Mouse (Mus musculus) embryonic facial prominence, embryonic 12.5 days (tissue): Measurements from ENCODE around the gene Papolb. TPM values are rescaled to one million over a fixed set of nuclear protein-coding genes. Genes with fewer than 3 reads are reported as not detected.

Experiments used
- ATAC-seq: fragments of 200-750 bp; cut with Nextera tagmentation; 2 replicates; pipeline ENCODE4 v1.8.0; 2017; ENCODE audit not compliant: insufficient number of reproducible peaks, insufficient read depth, low FRiP score, low TSS enrichment
- H3K27ac ChIP-seq: fragments of 300-500 bp; sonication (generic); 2 replicates; pipeline ENCODE4 v1.5.1; 2016; ENCODE audit warnings: mild to moderate bottlenecking
- H3K27me3 ChIP-seq: fragments of 300-500 bp; sonication (generic); 2 replicates; pipeline ENCODE4 v1.6.1; 2016; ENCODE audit warnings: mild to moderate bottlenecking, moderate library complexity
- H3K36me3 ChIP-seq: fragments of 300-500 bp; sonication (generic); 2 replicates; pipeline ENCODE4 v1.6.1; 2016; ENCODE audit warnings: mild to moderate bottlenecking
- H3K4me1 ChIP-seq: fragments of 300-500 bp; sonication (generic); 2 replicates; pipeline ENCODE4 v1.6.1; 2016
- H3K4me2 ChIP-seq: fragments of 300-500 bp; sonication (generic); replicated peaks from 2 replicates; pipeline ENCODE4 v1.6.1; 2016; ENCODE audit warnings: mild to moderate bottlenecking, moderate library complexity
- H3K4me3 ChIP-seq: fragments of 300-500 bp; sonication (generic); 2 replicates; pipeline ENCODE4 v1.5.1; 2016; ENCODE audit warnings: mild to moderate bottlenecking
- H3K9ac ChIP-seq: fragments of 300-500 bp; sonication (generic); 2 replicates; pipeline ENCODE4 v1.6.1; 2016; ENCODE audit warnings: mild to moderate bottlenecking, moderate library complexity
- H3K9me3 ChIP-seq: fragments of 300-500 bp; sonication (generic); 2 replicates; pipeline ENCODE4 v1.6.1; 2016; ENCODE audit warnings: mild to moderate bottlenecking, moderate library complexity
- WGBS: fragments of 180-500 bp; shearing (Covaris S2); methylation state at CpG from one replicate; pipeline ENCODE4 v1.1.7; 2016; 5-methylcytosine and 5-hydroxymethylcytosine counted together
- polyA plus RNA-seq: library from polyadenylated mRNA; unstranded; fragments of >200 nt; fragmentation: Nextera tagmentation; extraction: Ambion mirVana; gene quantifications from 2 replicates; pipeline ENCODE4 v1.2.1, GENCODE M21; 2016

Papolb gene
- polyA plus RNA-seq, 1 experiment from 2014 or later: 0.36 TPM

DNA sequence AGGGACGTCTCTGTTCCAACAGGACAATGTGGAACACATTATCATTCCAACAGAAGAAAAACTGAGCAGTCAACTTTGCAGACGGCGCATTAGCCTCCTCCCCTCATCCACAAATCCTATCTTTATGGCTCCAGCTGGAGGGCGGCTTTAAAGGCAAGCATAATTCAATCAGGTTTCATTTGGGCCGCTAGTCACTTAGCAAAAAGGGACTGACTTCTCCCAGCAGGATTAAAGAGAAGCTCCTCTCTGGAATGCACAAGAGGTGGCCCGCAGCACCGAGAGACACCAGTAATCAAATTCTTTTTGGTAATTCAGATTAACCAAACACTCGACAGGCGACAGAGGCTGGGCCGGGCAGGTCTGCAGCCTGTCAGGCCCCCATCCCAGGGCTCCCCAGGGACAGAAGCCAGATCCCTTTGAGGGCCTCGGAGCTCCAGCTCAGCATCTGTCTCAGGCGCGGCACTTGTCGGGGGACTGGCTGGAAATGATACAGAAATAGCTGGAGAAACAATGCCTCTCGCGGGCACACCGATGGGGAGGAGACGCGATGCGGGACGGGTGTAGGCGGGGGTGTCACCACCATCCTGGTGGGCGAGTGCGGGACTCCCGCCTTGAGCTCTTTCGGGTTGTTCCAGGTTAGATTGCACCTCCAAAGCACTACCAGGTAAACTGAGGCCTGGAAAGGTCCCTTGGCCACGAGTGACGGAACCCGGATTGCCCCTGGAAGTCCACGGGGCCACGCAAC lies 20.3 kb upstream of the Papolb start:
- WGBS: 1% methylated on average over 31 of the region's 31 CpGs
- ATAC-seq: peak; percentile 39; the same call in 1 of the 2 replicates
- Histone ChIP-seq H3K27me3 (no peaks in the 10 kb centered on the region), H3K9me3 (no peaks in the 10 kb centered on the region), H3K4me2 (peak overlapping the region; percentile 98), H3K4me3 (peak overlapping the region; percentile 62), H3K36me3 (no peaks in the 10 kb centered on the region), H3K4me1 (peaks cover 9% of the 10 kb centered on the region), H3K9ac (peak overlapping the region; percentile 62), H3K27ac (peak overlapping the region; percentile 67)

GRCm38 (mm10) chr5:142549441-142549840 lies 19.6 kb upstream of the Papolb start:
- ATAC-seq: no peak
- 24% methylated on average over 9 of the region's 9 CpGs for WGBS
- Histone ChIP-seq H3K27ac (peak overlapping the region; percentile 58), H3K36me3 (no peaks in the 10 kb centered on the region), H3K4me2 (peak overlapping the region; percentile 98; the same call in 1 of the 2 replicates), H3K27me3 (no peaks in the 10 kb centered on the region), H3K9ac (no peak overlapping the region), H3K9me3 (no peaks in the 10 kb centered on the region), H3K4me3 (no peak overlapping the region), H3K4me1 (peaks cover 9% of the 10 kb centered on the region)

- H3K27me3 ChIP-seq: no peaks in the 10 kb centered on the region
- H3K27ac ChIP-seq: no peak overlapping the region
- H3K4me2 ChIP-seq: no peak overlapping the region
- no peak overlapping the region for H3K4me3 ChIP-seq
- peaks cover 9% of the 10 kb centered on the region for H3K4me1 ChIP-seq
- no peaks in the 10 kb centered on the region for H3K36me3 ChIP-seq
- no peak overlapping the region for H3K9ac ChIP-seq
- no peaks in the 10 kb centered on the region for H3K9me3 ChIP-seq
- ATAC-seq: no peak
- 84% methylated on average over 3 of the region's 3 CpGs for WGBS
Observed at GRCm38 (mm10) chr5:142547066-142547465, 17.2 kb upstream of the Papolb start.

DNA sequence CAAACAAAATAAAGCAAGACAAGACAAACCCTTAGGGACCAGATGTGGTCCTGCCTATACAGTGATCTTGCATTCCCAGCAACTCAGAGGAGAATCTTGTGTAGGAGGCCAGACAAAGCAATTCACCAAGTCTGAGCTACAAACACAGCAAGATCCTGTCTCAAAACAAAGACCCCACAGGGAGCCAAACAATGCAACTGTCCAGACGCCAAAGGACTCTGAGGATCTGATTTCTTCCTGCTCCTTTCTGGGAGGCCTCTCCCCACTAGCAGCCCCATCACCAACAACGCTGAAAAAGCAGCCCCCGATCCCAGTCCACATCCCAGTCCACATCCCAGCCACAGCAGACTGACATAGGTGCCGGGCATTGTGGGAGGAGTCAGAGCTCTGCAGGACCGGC lies 16.5 kb upstream of the Papolb start:
- peaks cover 9% of the 10 kb centered on the region for H3K4me1 ChIP-seq
- no peaks in the 10 kb centered on the region for H3K36me3 ChIP-seq
- no peaks in the 10 kb centered on the region for H3K27me3 ChIP-seq
- WGBS: 28% methylated on average over 5 of the region's 5 CpGs
- no peak for ATAC-seq
- no peak overlapping the region for H3K4me2 ChIP-seq
- no peak overlapping the region for H3K4me3 ChIP-seq
- H3K27ac ChIP-seq: no peak overlapping the region
- H3K9me3 ChIP-seq: no peaks in the 10 kb centered on the region
- H3K9ac ChIP-seq: no peak overlapping the region

GRCm38 (mm10) chr5:142545014-142545795 lies 15.3 kb upstream of the Papolb start:
- Histone ChIP-seq H3K9ac (no peak overlapping the region), H3K27ac (no peak overlapping the region), H3K27me3 (no peaks in the 10 kb centered on the region), H3K4me3 (no peak overlapping the region), H3K4me2 (no peak overlapping the region), H3K4me1 (peaks cover 7% of the 10 kb centered on the region), H3K36me3 (no peaks in the 10 kb centered on the region), H3K9me3 (no peaks in the 10 kb centered on the region)
- no peak for ATAC-seq
- 59% methylated on average over 5 of the region's 5 CpGs for WGBS

DNA sequence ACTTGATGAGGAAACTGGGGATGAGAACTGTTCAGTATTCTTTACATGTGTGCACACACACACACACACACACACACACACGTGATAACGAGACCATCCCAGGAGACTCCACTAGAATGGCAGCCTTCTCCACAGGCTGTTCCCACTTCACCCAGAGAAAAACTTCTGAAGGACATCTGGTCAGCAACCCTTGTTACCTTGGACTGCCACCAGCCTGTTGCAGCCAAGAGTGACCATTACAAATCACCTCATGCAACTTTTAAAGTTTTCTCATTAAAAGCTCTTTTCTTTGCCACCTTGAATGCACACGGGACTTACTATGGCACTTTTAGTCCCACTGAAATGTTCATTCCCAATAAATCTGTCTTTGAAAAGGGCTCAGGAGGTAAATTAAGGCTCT lies 7.4 kb upstream of the Papolb start:
- Histone ChIP-seq H3K36me3 (no peaks in the 10 kb centered on the region), H3K4me1 (no peaks in the 10 kb centered on the region), H3K27me3 (no peaks in the 10 kb centered on the region), H3K9me3 (no peaks in the 10 kb centered on the region), H3K4me2 (no peak overlapping the region), H3K4me3 (no peak overlapping the region), H3K9ac (no peak overlapping the region), H3K27ac (no peak overlapping the region)
- ATAC-seq: no peak
- WGBS: 90% methylated on average over 3 of the region's 3 CpGs

DNA sequence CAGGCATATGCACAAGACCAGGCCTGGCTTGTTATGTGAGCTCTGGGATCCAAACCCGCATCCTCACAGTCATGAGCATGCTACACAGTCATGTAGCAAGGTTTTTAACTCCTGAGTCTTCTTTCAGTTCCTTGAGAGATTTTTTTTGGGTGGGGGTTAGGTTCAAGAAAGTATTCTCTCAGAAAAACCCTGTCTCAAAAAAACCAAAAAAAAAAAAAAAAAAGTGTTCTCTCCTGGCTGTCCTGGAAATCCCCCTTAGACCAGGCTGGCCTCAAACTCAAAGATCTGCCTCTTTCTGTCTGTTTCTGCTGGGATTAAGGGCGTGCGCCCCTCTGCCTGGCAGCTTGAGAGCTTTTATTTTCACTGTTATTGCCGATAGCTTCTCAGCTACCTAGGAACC lies 5.5 kb upstream of the Papolb start:
- no peak overlapping the region for H3K4me2 ChIP-seq
- no peak overlapping the region for H3K9ac ChIP-seq
- H3K9me3 ChIP-seq: no peaks in the 10 kb centered on the region
- H3K4me3 ChIP-seq: no peak overlapping the region
- H3K36me3 ChIP-seq: no peaks in the 10 kb centered on the region
- peaks cover 2% of the 10 kb centered on the region for H3K27me3 ChIP-seq
- no peaks in the 10 kb centered on the region for H3K4me1 ChIP-seq
- 77% methylated on average over 4 of the region's 4 CpGs for WGBS
- H3K27ac ChIP-seq: no peak overlapping the region
- no peak for ATAC-seq

DNA sequence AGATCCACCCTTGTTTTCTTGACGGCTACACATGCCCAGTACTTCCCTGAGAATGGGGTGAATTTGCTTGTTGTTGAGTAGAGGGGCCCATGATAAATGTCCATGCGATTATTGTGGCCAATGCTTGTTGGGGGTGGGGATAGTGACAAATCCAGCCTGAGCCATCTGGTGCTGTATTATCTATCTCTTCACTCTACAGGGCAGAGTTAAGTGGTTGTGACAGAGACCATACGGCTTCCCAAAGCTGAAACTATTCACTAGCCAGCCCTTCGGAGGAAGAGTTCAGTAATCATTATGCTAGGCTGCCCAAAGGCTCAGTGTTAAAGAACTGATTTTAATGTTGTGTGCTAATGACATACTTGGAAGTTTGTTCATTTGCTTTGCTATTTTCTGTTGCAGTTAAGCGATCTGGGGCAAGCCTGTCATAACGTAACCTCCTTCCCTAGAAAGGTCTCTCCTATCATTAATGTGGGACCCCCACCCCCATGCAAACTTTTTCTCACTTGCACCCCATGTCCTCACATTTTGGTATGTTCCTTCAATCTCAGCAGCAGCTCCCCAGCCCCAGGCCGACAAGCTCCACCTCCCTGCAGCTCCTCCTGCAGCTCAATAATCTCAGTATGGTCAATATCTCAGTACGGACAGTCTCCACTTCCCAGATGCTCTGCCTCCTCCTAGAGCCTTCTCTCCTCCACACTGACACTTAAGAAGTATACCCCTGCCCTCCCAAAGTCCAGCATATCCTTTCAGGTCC lies 5.0 kb downstream of the Papolb start:
- H3K4me3 ChIP-seq: no peak overlapping the region
- H3K27me3 ChIP-seq: peaks cover 8% of the 10 kb centered on the region
- H3K4me2 ChIP-seq: no peak overlapping the region
- 76% methylated on average over 8 of the region's 8 CpGs for WGBS
- no peak overlapping the region for H3K27ac ChIP-seq
- H3K9me3 ChIP-seq: no peaks in the 10 kb centered on the region
- no peak overlapping the region for H3K9ac ChIP-seq
- H3K36me3 ChIP-seq: no peaks in the 10 kb centered on the region
- no peak for ATAC-seq
- H3K4me1 ChIP-seq: no peaks in the 10 kb centered on the region

GRCm38 (mm10) chr5:142521195-142521866 lies 8.5 kb downstream of the Papolb start:
- Histone ChIP-seq H3K36me3 (no peaks in the 10 kb centered on the region), H3K4me1 (peaks cover 6% of the 10 kb centered on the region; the same call in 1 of the 2 replicates), H3K9ac (no peak overlapping the region), H3K9me3 (no peaks in the 10 kb centered on the region), H3K27me3 (no peaks in the 10 kb centered on the region), H3K27ac (no peak overlapping the region), H3K4me3 (no peak overlapping the region), H3K4me2 (no peak overlapping the region)
- ATAC-seq: no peak
- WGBS: 84% methylated on average over 11 of the region's 11 CpGs

DNA sequence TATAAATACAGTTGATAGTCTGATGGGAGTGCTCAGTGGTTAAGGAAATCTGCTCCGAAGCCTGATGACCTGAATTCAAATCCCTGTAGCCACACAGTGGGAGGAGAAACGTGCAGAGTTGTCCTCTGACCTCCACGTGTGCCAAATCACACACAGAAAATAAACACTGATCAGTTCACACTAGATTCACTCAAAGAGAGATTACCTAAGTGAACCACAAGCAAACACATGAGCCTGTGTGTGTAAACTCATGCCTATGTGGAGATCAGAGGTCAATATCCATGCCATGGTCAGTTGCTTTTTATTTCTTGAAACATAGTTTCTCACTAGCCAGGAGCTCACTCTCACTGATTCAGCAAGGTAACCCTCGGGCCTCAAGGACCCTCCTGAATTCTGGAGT lies 9.5 kb downstream of the Papolb start:
- no peak for ATAC-seq
- Histone ChIP-seq H3K9me3 (no peaks in the 10 kb centered on the region), H3K4me2 (no peak overlapping the region), H3K36me3 (no peaks in the 10 kb centered on the region), H3K4me1 (peaks cover 6% of the 10 kb centered on the region; the same call in 1 of the 2 replicates), H3K4me3 (no peak overlapping the region), H3K27me3 (no peaks in the 10 kb centered on the region), H3K27ac (no peak overlapping the region), H3K9ac (no peak overlapping the region)
- WGBS: 70% methylated on average over 4 of the region's 4 CpGs

DNA sequence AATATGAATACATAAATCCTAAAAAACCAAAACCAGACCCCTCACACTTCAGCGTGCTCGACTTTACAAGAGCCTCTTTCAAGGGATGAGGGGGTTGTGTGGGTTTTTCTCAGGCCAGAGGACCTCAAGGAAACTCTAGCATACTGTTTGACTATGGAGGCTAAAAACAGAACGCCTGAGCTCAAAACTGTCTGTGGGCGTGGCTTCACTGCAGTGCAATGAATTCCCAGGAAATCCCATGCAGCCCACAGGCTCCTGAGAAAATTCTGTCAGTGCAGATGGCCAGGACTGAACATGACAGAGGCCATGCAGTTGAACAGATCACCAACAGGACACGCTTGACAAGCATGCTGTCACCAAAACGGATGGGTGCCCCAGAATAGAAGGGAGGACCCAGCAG lies 10.9 kb downstream of the Papolb start:
- no peak for ATAC-seq
- no peaks in the 10 kb centered on the region for H3K9me3 ChIP-seq
- H3K36me3 ChIP-seq: no peaks in the 10 kb centered on the region
- WGBS: 52% methylated on average over 6 of the region's 6 CpGs
- no peak overlapping the region for H3K4me3 ChIP-seq
- H3K4me2 ChIP-seq: no peak overlapping the region
- H3K9ac ChIP-seq: no peak overlapping the region
- no peak overlapping the region for H3K27ac ChIP-seq
- no peaks in the 10 kb centered on the region for H3K27me3 ChIP-seq
- H3K4me1 ChIP-seq: peaks cover 6% of the 10 kb centered on the region; the same call in 1 of the 2 replicates
